Mouse (Mus musculus): ENCODE measurements at regions not wholly inside any gene's neighbourhood (a gene's known extent, or its start where the extent isn't known, plus 50 kb on each side); places are given as distances from the start of the nearest gene placed in this dataset.

DNA sequence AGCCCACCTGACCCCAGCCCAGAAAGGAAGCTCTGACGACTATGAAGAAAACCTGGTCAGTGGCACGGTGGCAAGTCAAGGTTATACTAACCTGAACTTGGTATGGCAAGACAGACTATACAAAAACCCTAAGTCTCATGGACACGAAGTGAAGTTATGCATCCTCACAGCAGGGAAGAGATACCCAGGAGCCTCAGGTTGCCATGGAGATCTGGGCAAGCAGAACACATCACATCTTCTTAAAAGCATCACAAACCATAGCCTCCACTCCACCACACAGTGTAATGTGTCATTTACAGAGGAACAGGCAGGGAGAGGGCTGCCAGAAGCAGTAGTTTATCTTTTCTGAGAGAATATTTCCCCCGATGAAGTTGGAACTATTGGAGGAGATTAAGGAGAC lies 146.5 kb downstream of the Slc39a8 start:
- no peak for DNase-seq

DNA sequence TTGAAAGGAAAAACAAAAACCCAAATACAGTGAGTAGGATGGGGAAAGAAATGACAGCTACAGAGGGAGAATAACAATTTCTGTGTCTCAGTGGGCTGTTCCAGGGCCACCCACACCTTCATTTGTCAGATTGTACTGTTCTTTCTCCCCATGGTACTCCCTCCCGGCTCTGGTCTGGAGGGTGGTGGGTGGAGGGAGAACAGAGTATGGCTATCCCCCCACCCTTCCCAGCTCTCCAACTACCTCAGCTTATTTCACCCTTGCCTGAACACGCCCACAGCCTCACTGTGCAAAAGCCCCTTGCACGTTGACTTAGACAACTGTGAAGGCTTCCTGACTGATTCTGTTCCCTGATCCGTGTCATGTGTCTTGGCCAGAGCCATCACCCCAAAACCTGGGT lies 147.3 kb downstream of the Slc39a8 start:
- DNase-seq = no peak

DNA sequence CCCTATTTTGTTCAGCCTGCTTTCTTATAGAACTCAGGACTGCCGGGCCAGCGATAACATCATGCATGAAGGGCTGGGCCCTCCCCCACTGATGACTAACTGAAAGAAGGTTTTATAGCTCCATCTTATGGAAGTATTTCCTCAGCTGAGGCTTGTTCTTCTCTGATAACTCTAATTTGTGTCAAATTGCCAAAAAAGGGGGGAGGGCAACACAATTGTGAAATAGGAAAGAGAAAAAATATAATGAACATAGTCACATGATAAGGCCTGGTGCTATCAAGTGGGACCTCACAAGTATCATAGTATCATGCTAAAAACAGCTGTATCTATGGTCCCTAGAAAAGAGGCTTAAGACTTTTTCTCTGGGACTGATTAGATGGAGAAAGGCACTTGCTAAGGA lies 148.2 kb downstream of the Slc39a8 start:
- no peak for DNase-seq

DNA sequence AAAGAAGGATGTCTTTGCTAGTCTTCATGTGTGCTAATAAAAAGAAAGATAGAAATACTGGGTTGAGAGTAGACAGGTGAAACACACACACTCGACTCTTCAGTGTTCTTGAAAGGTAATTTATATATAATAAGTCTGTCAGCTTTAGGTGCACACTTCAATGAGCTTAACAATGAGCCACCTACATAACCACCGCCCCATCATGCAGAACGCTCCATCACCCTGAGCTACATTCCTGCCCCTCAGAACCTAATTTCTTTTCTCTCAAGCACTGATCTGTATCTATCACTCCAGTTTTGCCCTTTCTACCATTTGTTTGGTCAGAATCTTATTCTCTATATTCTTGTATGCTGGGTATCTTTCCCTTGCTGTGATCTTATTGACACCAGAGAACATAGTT lies 148.8 kb downstream of the Slc39a8 start:
- no peak for DNase-seq

DNA sequence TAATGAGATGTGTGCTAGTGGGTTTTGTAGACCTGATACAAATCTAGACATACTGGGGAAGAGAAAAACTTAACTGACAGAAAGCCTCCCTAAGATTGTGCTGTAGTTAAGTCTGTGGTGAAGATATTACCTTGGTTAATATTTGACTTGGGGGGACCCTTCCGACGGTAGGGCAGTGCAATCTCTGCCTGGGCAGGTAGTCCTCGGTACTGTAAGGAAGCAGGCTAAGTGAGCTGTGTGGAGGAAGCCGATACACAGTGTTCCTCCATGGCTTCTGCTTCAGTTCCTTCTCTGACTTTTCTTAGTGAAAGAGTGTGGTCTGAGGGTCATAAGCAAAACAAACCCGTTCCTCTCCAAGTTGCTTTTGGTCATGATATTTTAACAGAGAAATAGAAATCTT lies 149.7 kb downstream of the Slc39a8 start:
- DNase-seq = no peak

DNA sequence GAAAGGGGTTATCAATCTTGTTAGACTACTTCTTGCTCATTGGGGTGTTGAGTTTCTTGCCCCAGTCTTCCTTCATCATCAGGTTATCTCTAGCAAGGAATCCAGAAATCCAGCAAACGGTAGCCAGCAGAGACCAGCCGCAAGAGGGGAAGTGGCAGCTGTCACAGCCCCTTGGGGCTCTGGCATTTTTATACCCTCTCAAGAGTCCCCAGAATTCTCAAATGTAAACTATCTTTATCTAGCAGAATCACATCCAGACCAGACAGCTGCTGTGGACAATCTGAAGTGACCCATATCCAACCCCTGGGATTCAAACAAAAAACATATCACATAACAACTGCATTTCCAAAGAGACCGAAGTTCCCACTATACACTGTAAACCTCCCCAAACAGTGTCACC lies 162.1 kb downstream of the Slc39a8 start:
- no peak for DNase-seq

DNA sequence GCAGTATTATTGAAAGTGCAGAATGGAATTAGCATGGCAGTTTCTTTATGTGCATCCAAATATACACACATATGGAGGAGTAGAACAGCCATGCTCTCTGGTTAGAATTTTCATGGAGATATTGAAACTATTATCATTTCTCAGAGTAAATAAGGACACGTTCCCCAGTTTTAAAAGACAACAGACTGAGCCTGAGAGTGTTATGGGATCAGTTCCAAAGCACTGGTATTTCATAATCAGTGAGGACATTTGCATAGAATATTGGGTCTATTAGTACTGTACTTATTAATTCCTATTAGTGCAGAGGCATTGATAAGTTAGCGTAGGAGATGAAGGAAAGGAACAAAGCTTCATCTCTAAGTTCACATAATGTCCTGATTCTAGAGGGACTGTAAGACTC lies 164.2 kb downstream of the Slc39a8 start:
- DNase-seq = no peak

DNA sequence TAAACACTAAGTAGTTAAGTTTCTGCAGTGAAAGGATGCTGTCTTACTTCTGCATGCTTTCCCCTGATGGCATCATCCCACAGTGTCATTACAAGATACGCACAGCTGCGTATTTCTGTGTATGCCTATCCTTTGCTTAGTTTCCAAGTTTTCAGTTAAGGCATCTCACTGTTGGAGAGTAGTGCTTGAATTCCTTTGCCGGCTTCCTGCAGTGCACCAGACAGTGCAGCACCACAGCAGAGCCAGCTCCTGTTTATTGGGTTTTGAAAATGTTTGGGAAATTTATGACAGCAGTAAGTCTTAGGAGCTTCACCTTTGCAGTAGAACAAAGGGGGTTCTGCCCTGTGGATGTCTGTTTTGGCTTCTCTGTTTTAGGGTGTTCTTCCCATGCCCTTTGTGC lies 165.3 kb downstream of the Slc39a8 start:
- peak in 1 of 2 experiments; percentile 9 for DNase-seq

DNA sequence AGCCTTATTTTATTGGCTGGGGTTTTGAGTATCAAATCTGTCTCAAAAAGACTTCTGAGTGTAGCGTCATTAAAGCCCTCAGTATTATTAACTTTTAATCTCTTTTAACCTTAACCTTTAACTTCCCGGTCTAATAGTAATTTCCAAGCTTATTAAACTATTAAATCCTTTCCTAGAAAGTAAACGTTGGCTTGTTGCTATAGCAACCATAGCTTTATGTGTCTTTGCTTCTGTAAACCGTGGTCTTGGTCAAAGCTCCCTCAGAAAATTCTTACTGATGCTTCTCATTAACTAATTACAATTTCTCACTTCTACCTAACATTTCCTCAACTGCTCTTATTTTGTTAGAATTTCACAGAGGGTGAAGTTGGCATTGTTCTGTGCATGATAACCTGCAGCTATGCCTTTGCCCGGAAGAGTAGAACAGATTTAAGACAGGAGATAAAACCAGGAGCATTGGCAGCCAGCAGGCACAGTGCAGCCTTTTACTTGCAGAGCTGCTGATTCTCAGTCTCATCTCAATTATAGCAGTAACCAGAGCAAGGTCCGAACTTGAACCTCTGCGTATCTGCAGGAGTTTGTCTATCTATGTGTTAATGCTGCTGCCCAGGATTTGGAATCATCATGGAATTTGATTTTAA lies 165.9 kb downstream of the Slc39a8 start:
- peak; percentile 13 for DNase-seq

DNA sequence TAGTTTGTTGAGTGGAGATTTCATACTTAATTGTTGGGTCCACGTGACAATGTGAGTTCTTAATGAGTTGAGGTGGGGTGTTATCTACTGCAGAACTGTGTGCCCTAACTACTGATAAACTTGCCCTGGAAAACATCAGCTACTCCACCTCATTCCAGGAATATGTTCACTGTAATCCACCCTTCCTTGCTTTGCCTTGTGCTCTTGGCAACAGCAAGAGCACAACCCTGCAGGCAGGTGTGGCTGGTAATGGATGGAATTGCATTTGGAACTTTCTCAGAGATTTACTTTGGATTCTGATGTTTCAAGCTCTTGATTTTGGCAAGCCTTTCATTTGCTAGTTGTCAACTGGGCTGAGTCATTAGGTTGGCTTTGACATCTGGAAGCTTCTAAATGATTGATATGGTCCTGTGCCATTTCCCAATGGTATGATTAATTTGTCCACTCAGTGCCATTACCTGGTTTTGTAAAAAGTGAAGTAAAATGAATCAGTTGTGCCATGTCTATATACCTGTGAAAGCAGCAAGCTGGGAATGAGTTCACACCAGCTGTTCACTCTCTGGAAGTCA lies 175.6 kb downstream of the Slc39a8 start:
- DNase-seq = no peak
